Mouse (Mus musculus): ENCODE measurements around the gene Evi5.

Gene Evi5

DNA sequence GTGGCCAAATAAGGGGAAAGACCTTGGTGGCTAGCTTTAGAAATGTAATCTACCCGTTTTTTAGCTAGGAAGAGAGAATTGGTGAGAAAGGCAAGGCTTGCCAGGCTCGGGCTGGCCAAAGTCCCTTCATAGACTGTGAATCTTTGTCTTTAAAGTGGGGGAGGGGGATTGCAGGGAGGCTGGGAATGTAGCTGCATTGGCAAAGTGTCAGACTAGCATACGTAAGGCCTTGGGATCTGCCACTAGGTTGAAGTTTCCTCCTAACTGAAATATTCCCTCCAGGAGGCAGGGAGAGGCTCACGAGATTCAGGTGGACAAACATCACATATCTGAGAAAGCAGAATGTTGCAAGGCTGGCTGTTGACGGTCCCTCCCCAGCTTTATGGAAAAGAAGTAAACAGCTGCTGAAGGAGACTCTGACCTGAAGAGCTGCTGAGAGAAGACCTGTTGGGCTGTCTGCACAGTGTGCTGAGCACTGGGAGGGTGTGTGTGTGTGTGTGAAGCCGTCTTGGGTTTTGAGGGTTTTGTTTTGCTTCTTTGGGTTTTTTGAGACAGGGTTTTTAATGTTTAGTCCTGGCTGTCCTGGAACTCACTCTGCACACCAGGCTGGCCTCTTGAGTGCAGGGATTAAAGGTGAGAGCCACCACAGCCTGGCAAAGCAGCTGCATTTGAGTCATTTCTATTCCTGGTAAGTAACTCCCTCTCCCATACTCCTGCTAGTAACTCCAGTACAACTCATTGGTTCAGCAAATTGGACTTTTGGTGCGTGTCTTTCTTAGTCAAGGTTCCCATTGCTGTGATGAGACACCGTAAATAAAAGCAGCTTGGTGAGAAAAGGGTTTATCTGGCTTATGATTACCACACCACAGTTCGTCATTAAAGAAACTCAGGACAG is 15.3 kb upstream of the Evi5 start:
- CTCF ChIA-PET, result interaction anchor here in 3 of 4 experiments (0.5 to 0.6 kb wide), 3 partner anchors 9 to 490 kb away, joined by 4 to 6 read pairs (median 6); no protein-coding TSS in a partner anchor
- POLR2A ChIA-PET, result interaction anchor here in 3 of 4 experiments (0.5 to 4.4 kb wide), 19 partner anchors 8 to 621 kb away, joined by 3 to 29 read pairs (median 4); no protein-coding TSS in a partner anchor

DNA sequence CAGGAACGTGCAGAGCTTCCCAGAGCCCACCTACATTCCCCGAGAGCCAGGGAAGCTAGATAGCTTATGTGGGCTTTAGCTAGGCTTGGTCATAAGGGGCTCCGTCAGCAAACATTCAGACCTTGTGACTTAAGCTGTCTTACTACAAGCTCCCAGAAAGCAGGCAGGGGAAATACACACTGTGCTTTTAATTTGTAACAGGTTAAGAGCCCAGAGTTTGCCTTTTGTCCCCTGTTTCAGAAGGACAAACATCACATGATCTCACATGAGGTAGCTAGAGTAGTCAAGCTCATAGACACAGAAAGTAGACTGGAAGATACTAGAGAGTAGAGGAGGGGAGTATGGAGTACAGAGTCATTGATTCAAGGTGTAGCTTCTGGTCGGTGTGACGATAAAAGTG is 5.8 kb upstream of the Evi5 start:
- ChIA-PET POLR2A (interaction anchor here (0.6 to 5.5 kb wide), 45 partner anchors 8 to 1656 kb away, joined by 3 to 62 read pairs (median 4); partner anchors contain the start of gene Rpl5 (in 3 of the 4)), CTCF (interaction anchor here (0.8 to 1.3 kb wide), 6 partner anchors 11 to 147 kb away, joined by 3 to 5 read pairs (median 4); no protein-coding TSS in a partner anchor)

GRCm38 (mm10) chr5:107877053-107877452 is 2.1 kb upstream of the Evi5 start:
- POLR2A ChIA-PET, result interaction anchor here in 2 of 4 experiments (0.8 to 3.0 kb wide), 4 partner anchors 8 to 22 kb away, joined by 3 to 10 read pairs (median 4); no protein-coding TSS in a partner anchor
- CTCF ChIA-PET, result interaction anchor here in 2 of 4 experiments (0.7 kb wide), 2 partner anchors 20 to 812 kb away, joined by 3 to 4 read pairs; no protein-coding TSS in a partner anchor

DNA sequence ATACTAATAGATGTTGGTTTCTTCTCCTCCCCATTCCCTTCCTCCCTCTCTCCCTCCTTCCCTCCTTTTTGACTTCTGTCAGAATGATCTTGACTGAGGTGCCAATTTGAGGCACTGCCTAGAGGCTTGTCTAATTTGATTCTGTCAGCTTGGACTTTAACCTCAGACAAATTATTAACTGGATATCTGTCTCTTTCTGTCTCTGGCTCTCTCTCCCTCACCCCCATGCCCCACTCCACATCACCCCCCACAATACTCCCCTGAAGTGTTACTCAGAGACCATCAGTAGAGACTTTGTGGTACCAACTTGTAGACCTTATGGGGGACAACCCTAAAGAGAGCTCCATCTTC is 329 bp upstream of the Evi5 start:
- ChIA-PET POLR2A (interaction anchor here in 2 of 4 experiments (1.1 to 3.0 kb wide), 8 partner anchors 9 to 641 kb away, joined by 3 to 10 read pairs (median 3); no protein-coding TSS in a partner anchor), CTCF (interaction anchor here in 1 of 4 experiments (0.6 to 0.7 kb wide), 6 partner anchors 9 to 733 kb away, joined by 3 to 5 read pairs (median 4); no protein-coding TSS in a partner anchor)

GRCm38 (mm10) chr5:107873886-107874302 is 1.0 kb downstream of the Evi5 start:
- CTCF ChIA-PET, result interaction anchor here in 1 of 4 experiments (1.2 kb wide), 1 partner anchor 15 kb away, joined by 5 read pairs; no protein-coding TSS in a partner anchor

DNA sequence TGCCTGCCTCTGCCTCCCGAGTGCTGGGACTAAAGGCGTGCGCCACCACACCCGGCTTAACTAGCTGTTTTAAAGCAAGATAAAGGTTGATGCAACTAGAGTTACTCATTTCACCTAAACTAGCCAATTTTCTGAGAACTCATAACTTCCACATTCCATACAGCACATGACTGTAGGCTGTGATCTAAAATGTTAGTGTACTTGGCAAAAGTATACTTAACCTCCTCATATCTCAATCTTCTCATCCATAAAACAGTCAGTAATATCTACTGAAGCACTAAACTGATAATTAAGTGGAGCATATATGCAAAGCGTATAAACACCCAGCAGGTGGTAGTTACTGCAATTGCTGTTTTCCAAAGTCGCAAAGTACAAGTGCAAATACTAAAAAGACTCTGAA is 1.6 kb downstream of the Evi5 start:
- POLR2A ChIA-PET, result interaction anchor here in 2 of 4 experiments (0.6 to 3.7 kb wide), 8 partner anchors 9 to 64 kb away, joined by 3 to 31 read pairs (median 3); no protein-coding TSS in a partner anchor
- CTCF ChIA-PET, result interaction anchor here in 2 of 4 experiments (0.7 to 1.2 kb wide), 2 partner anchors 14 to 1299 kb away, joined by 3 to 5 read pairs; no protein-coding TSS in a partner anchor

More at GRCm38 (mm10) chr5:107873886-107874302, 1.0 kb downstream of the Evi5 start:
- POLR2A ChIA-PET, result interaction anchor here in 2 of 4 experiments (0.6 to 3.7 kb wide), 11 partner anchors 8 to 64 kb away, joined by 3 to 31 read pairs (median 3); no protein-coding TSS in a partner anchor

GRCm38 (mm10) chr5:107869701-107870100 is 5.2 kb downstream of the Evi5 start:
- ChIA-PET CTCF (interaction anchor here in 2 of 4 experiments (1.4 to 2.1 kb wide), 4 partner anchors 11 to 12 kb away, joined by 3 to 16 read pairs (median 8); no protein-coding TSS in a partner anchor), POLR2A (interaction anchor here in 3 of 4 experiments (0.7 to 2.8 kb wide), 20 partner anchors 8 to 141 kb away, joined by 3 to 28 read pairs (median 5); partner anchors contain the start of gene Ube2d2b (in 1 of the 3))

DNA sequence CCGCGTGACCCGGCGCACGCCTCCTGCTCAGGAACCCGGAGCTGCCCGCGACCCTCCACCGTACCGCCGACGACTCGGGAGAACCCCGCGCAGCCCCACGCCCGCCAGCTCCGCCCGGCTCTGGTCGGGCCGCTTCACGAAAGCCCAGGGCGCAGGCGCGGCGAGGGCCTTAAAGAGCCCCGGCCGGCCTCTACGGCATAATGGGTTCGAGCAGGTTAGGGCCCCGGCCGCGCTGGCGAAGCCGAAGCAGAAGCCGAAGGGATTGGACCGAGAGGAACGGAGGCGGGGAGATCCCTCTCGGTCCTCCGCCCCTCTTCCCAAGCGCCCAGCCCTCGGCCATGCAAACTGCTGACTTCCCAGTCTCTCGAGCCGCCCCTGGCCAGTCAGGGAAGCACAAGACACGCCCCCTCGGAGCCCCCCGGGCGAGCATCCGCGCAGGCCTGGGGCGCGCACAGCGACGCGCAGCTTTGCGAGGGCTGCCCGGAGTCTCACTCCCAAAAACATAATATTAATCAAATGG is 5.9 kb downstream of the Evi5 start:
- ChIA-PET POLR2A (interaction anchor here (0.7 to 2.8 kb wide), 35 partner anchors 9 to 580 kb away, joined by 3 to 28 read pairs (median 4); partner anchors contain the start of genes Mtf2 (in 1 of the 4), Tgfbr3 (in 1 of the 4) and Ube2d2b (in 1 of the 4)), CTCF (interaction anchor here in 3 of 4 experiments (0.5 to 2.1 kb wide), 6 partner anchors 10 to 181 kb away, joined by 3 to 16 read pairs (median 4); partner anchors contain the start of gene Rpl5 (in 1 of the 3))

- POLR2A ChIA-PET, result interaction anchor here (0.7 to 2.8 kb wide), 33 partner anchors 9 to 579 kb away, joined by 3 to 28 read pairs (median 4); partner anchors contain the start of genes Mtf2 (in 1 of the 4) and Tgfbr3 (in 1 of the 4)
Observed at GRCm38 (mm10) chr5:107867970-107868904, 6.7 kb downstream of the Evi5 start.

DNA sequence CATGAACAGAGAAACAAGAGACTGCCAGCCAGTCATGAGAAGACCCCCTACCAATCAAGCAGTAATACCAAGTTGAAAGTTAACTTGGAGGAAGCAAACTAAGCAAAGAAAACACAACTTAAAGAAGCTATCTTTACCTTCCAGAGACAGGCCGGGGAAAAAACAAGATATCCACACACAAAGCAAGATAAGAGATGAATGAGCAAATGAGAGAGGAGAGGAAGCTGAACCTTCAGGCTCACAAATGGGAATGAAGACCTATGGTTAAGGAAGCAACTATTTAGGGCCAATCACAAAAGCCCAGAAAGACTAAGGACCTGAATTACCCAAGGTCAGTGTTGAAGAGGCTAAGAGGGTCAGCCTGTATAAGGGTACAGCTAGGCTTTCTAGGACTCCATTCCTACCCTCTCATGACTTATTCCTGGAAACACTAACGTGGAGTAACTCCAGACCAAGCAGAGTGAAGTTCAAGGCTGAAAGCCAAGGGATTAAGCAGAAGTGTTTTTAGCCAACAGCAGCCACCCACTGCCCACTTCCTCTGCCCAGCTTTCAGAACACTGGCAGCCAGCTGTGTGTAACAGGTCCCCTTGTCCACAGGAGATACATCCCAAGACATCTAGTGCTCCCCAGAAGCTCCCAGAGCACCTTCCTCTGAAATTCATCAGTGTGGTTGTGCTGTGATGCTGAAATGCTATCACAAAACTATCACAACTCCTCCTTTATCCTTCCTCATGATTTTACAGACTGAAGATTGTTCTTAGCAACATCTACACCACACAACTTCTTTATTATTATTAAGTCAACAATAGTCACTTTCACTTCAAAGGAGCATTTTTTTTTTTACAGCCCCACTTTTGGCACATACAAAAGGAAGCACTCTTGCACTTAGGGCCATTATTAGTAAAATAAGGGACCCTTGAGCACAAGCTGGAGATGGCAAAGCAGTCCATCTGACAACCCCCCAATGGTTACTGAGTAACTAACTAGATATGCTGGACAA is 8.5 kb downstream of the Evi5 start:
- CTCF ChIA-PET, result interaction anchor here in 3 of 4 experiments (0.6 to 0.9 kb wide), 3 partner anchors 8 to 1984 kb away, joined by 3 read pairs; partner anchors contain the start of gene Evi5 (in 1 of the 3)
- POLR2A ChIA-PET, result interaction anchor here (0.6 to 3.9 kb wide), 17 partner anchors 9 to 268 kb away, joined by 3 to 14 read pairs (median 4); partner anchors contain the start of genes Evi5 (in 1 of the 4) and Rpl5 (in 1 of the 4)

More at GRCm38 (mm10) chr5:107867970-107868904, 6.7 kb downstream of the Evi5 start:
- CTCF ChIA-PET, result interaction anchor here in 3 of 4 experiments (0.5 to 2.1 kb wide), 6 partner anchors 9 to 180 kb away, joined by 3 to 16 read pairs (median 4); partner anchors contain the start of gene Rpl5 (in 1 of the 3)

- ChIA-PET CTCF (no interaction called here), POLR2A (interaction anchor here in 2 of 4 experiments (0.6 to 3.9 kb wide), 13 partner anchors 10 to 900 kb away, joined by 3 to 14 read pairs (median 3); partner anchors contain the start of genes Cdc7 (in 1 of the 2) and Evi5 (in 1 of the 2))
Observed at GRCm38 (mm10) chr5:107863971-107864370, 10.9 kb downstream of the Evi5 start.

GRCm38 (mm10) chr5:107858963-107859362 is 15.9 kb downstream of the Evi5 start:
- CTCF ChIA-PET, result interaction anchor here (0.6 to 1.6 kb wide), 29 partner anchors 9 to 1085 kb away, joined by 3 to 16 read pairs (median 3); no protein-coding TSS in a partner anchor
- POLR2A ChIA-PET, result interaction anchor here in 3 of 4 experiments (0.6 to 4.0 kb wide), 19 partner anchors 9 to 146 kb away, joined by 3 to 18 read pairs (median 4); partner anchors contain the start of gene Evi5 (in 1 of the 3)

DNA sequence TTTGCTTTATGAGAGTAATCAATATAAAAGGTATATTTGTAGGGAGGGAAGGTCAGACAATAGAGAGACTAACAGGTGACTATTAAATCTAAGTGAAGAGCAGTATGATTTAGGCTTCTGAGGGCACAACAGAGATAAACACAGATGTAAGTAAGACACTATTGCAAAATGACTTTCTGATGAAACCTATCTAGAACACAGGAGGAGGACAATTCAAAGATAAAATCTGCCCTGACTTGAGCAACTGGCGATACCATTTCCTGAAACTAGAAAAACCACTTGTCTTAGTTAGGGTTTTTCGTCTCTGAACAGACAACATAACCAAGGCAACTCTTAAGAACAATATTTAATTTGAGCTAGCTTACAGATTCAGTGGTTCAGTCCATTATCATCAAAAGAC is 19.4 kb downstream of the Evi5 start:
- ChIA-PET POLR2A (interaction anchor here in 2 of 4 experiments (0.6 to 2.2 kb wide), 6 partner anchors 9 to 187 kb away, joined by 3 to 4 read pairs (median 3); no protein-coding TSS in a partner anchor), CTCF (no interaction called here)

- POLR2A ChIA-PET, result interaction anchor here in 2 of 4 experiments (0.7 to 2.2 kb wide), 4 partner anchors 8 to 45 kb away, joined by 3 to 4 read pairs (median 4); partner anchors contain the start of gene Rpl5 (in 1 of the 2)
- CTCF ChIA-PET, result interaction anchor here in 1 of 4 experiments (0.5 kb wide), 1 partner anchor 179 kb away, joined by 3 read pairs; no protein-coding TSS in a partner anchor
Observed at GRCm38 (mm10) chr5:107854556-107854955, 20.4 kb downstream of the Evi5 start.

DNA sequence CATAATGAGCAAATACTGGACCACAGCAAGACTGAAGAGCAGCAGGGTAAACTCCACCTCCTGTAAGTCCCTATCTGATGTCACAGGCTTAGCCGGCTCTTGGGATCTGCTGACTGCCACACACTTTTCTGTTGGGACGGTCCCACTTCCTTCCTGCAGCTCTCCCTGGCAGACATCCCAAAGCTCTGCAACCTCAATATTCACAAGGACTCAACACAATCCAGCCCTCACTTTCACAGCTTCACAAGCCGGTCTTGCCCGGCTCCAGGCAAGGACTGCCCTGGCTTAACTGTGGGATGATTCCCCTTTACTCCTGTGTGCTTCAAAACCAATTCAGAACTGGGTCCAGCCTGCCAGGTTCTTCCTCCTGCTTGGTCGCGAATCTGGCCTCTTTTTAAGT is 21.1 kb downstream of the Evi5 start:
- CTCF ChIA-PET, result interaction anchor here in 1 of 4 experiments (0.6 kb wide), 1 partner anchor 8 kb away, joined by 6 read pairs; no protein-coding TSS in a partner anchor
- POLR2A ChIA-PET, result interaction anchor here in 3 of 4 experiments (0.6 to 2.3 kb wide), 10 partner anchors 7 to 190 kb away, joined by 3 to 9 read pairs (median 4); partner anchors contain the start of gene Rpl5 (in 1 of the 3)
